Mouse (Mus musculus) C3H10T1/2 (cell line): ENCODE measurements around the gene Tas2r102. TPM values are rescaled to one million over a fixed set of nuclear protein-coding genes. Genes with fewer than 3 reads are reported as not detected.

Source experiments
- polyA plus RNA-seq, 2 experiments: library from polyadenylated mRNA; unstranded; fragments of >200 nt; fragmentation: generic; extraction: Trizol; gene quantifications; one replicate each; pipeline ENCODE4 v1.2.1; 2012; ENCODE audit warnings: missing spikeins in 2 of 2

The Tas2r102 gene
- polyA plus RNA-seq = not detected

DNA sequence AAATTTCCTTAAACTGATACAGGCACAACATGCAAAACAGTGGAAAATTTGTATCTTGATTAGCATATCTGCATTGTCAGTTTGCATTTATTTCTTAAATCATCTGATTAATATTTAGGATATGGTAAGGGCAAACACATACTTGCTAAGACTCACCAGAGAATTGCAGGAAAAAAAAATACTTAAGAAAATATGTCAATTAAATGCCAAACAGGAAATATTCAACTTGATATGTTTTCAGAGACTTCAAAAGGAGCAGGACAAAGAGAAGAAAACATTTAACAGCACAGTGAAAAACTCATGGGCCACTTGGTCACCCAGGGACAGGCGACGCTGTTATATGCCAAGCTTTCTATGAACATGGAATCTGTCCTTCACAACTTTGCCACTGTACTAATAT, at the start of gene Tas2r102:
Gene Tas2r102, plus strand, starts transcription at position 301 of the 400 bp plus-strand sequence.

DNA sequence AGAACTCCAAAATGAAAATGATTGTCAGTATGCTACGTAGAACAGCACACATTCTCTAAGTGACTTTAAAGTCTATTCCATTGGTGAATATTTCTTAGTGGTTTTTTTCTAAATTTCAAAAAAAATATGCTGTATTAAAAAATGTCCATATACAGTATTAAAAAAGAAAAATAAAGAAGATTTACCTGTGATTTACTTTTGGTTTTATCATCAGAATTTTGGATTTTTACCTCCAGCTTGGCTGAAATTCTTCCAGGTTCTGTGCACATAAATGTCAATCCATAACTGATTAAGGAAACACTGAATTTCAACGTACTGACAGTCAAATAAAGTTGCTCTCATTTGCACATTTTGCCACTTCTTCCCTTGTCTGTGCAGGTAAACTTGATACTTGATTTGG, 24.0 kb upstream of the Tas2r102 start, which contains the start of gene Tas2r115:
Gene Tas2r115, minus strand, starts transcription at position 101 of the 400 bp plus-strand sequence.

DNA sequence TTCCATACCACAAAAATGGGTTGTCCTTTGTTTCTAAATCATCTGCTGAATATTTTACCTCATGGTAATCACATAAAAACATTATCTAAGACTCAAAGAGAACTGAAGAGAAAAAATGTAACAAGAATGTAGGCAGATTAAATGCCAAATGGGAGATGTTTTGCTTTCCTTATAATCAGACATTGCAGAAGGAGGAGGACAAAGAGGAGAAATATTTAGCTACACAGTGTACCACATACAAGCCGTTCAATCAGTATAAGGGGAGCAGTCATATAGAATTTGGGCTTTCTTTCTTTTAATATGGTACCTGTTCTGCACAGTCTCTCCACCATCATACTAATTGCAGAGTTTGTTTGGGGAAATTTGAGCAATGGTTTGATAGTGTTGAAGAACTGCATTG, 7.5 kb upstream of the Tas2r102 start, which contains the start of gene Tas2r124:
Gene Tas2r124, plus strand, starts transcription at position 301 of the 400 bp plus-strand sequence.

DNA sequence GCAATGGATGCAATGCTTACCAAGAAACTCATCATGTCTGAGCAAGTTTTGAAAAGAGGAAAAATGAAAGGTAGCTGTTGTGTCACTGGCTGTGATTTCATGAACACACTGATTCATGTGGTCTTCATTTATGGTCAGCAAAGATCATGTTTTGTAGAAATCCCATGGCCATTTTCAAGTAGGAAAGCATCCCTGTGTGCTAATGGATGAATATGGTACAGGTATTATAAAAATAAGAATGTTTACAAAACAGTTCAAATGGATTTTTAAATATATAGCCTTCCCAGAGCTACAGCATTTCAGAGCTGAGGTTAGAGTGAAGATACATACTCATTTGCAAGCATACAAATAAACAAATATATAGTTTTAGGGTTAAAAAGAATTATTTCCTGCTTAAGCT, 16.1 kb downstream of the Tas2r102 start, which contains the start of gene Tas2r136:
Gene Tas2r136, minus strand, starts transcription at position 101 of the 400 bp plus-strand sequence.

DNA sequence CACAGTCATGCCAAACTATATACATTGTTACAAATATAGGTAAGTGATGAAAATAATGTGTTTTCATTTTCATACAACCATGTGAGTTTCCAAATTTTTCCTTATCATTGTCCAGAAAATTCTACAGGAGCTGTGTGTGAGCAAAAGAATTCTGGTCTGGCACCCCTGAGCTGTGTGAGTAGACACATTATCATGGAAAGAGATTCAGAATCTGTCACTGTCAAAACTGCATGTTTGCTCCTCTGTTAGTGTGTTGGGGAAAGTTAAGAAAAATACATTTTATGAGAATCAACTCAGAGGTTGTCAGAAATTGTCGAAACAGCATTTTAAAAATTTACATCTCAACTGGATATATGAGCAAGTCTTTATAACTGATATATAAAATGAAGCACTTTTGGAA, 40.6 kb downstream of the Tas2r102 start, which contains the start of gene Tas2r117:
Gene Tas2r117, plus strand, starts transcription at position 301 of the 400 bp plus-strand sequence.

Other genes with a start within 250 kb of the Tas2r102 start
- not detected for gene Prh1, start 192.3 kb upstream of the Tas2r102 start, polyA plus RNA-seq
- gene Prp2, start 166.2 kb upstream of the Tas2r102 start, polyA plus RNA-seq = not detected
- gene A630073D07Rik, start 110.6 kb upstream of the Tas2r102 start, polyA plus RNA-seq = not detected
- gene Tas2r120, start 105.2 kb upstream of the Tas2r102 start, polyA plus RNA-seq = not detected
- gene Tas2r121, start 61.1 kb upstream of the Tas2r102 start, polyA plus RNA-seq = not detected
- not detected for gene Tas2r122, start 50.2 kb upstream of the Tas2r102 start, polyA plus RNA-seq
- not detected for gene Tas2r115, start 24.1 kb upstream of the Tas2r102 start, polyA plus RNA-seq
- gene Tas2r124, start 7.4 kb upstream of the Tas2r102 start, polyA plus RNA-seq = not detected
- not detected for gene Tas2r136, start 16.0 kb downstream of the Tas2r102 start, polyA plus RNA-seq
- gene Tas2r117, start 40.7 kb downstream of the Tas2r102 start, polyA plus RNA-seq = not detected
- gene Tas2r123, start 85.0 kb downstream of the Tas2r102 start, polyA plus RNA-seq = not detected
- not detected for gene Tas2r116, start 93.3 kb downstream of the Tas2r102 start, polyA plus RNA-seq
- not detected for gene Tas2r110, start 105.9 kb downstream of the Tas2r102 start, polyA plus RNA-seq
- gene Tas2r113, start 130.9 kb downstream of the Tas2r102 start, polyA plus RNA-seq = not detected
- gene Tas2r125, start 147.5 kb downstream of the Tas2r102 start, polyA plus RNA-seq = not detected
- gene Tas2r129, start 189.0 kb downstream of the Tas2r102 start, polyA plus RNA-seq = not detected
- not detected for gene Tas2r131, start 195.8 kb downstream of the Tas2r102 start, polyA plus RNA-seq
- gene Tas2r109, start 218.8 kb downstream of the Tas2r102 start, polyA plus RNA-seq = not detected